42 mouse cellular contexts compared by ENCODE assay signal in the genomic region with DNA sequence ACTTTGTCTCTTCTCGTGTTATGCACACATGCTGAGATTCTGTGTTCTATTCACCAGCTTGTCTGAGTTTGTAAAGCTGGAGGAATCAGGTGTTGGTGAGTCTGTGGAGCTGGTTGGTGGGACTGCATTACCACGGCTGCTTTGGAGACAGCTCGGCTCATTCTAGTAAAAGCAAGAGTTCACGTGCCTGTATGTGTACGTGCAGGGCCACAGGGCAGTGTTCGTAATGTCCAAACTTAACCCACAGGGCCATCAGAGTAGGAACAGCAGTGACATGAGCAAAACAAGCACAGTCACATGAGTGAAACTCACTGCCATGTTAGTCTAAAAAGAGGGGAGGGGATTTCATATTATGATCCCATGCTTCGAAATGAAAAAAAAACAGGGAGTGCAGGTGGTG. TPM values are rescaled to one million over a fixed set of nuclear protein-coding genes. Genes with fewer than 3 reads are reported as not detected.
DNase-seq lines count a peak whose midpoint lies in the region; ATAC-seq and TF ChIP-seq lines count a peak whose summit lies in the region.
"Had no signal": no experiment of that assay in that cellular context is flagged by ENCODE, and none has a peak within 500 bp of the region (broad histone marks: within the 10 kb centered on the region; RNA-seq: fewer than 3 reads in every experiment).

No protein-coding gene starts in this region.

- no peaks in the 10 kb centered on the region for H3K9me3 ChIP-seq in ES-Bruce4 (replicated peaks; ENCODE audit: control insufficient read depth, insufficient read depth, low read length, poor library complexity, severe bottlenecking)
- H3K9me3 ChIP-seq in liver, embryonic 15.5 days (replicated peaks): no peaks in the 10 kb centered on the region
- H3K9me3 ChIP-seq: forebrain, embryonic 13.5 days; G1E; heart, embryonic 15.5 days; limb, embryonic 13.5 days; midbrain, embryonic 10.5 days; midbrain, embryonic 15.5 days; neural tube, embryonic 15.5 days had no signal

- no peak for TF ChIP-seq POLR2A in kidney, adult 2 months (IDR thresholded peaks at IDR 0.05; ENCODE audit: low read depth, low read length)
- no peak for TF ChIP-seq POLR2A in ES-Bruce4 (IDR thresholded peaks at IDR 0.05; ENCODE audit: insufficient read depth, low read length)

- peak overlapping the region; percentile 3; the same call in 1 of the 2 replicates for H3K27ac ChIP-seq in kidney, adult 2 months (ENCODE audit: insufficient read depth, low read depth, low read length)
- peak overlapping the region; percentile 84 for H3K27ac ChIP-seq in ES-Bruce4 (ENCODE audit: insufficient read depth, low read length)
- peak overlapping the region; percentile 29; the same call in 1 of the 2 replicates for H3K27ac ChIP-seq in liver, embryonic 15.5 days (replicated peaks)
- no peak overlapping the region for H3K27ac ChIP-seq in gastrocnemius, adult 2 months
- H3K27ac ChIP-seq: forebrain, embryonic 13.5 days; kidney, postnatal 0 days; limb, embryonic 13.5 days; macrophage; midbrain, embryonic 10.5 days; midbrain, embryonic 15.5 days; neural tube, embryonic 15.5 days; stomach, postnatal 0 days had no signal

- no peaks in the 10 kb centered on the region for H3K27me3 ChIP-seq in kidney, adult 2 months (replicated peaks; ENCODE audit: control insufficient read depth, insufficient read depth, low read length)
- H3K27me3 ChIP-seq in ES-Bruce4 (ENCODE audit: control insufficient read depth, insufficient read depth, low read length, poor library complexity, severe bottlenecking): no peaks in the 10 kb centered on the region
- no peaks in the 10 kb centered on the region for H3K27me3 ChIP-seq in liver, embryonic 15.5 days
- H3K27me3 ChIP-seq: forebrain, embryonic 13.5 days; heart, embryonic 15.5 days; limb, embryonic 13.5 days; midbrain, embryonic 15.5 days; neural tube, embryonic 15.5 days; Patski had no signal

- TF ChIP-seq CTCF in kidney, adult 2 months (conservative IDR thresholded peaks at IDR 0.05; ENCODE audit: insufficient read depth, insufficient read length, low read depth, low read length): no peak
- no peak for TF ChIP-seq CTCF in ES-Bruce4 (IDR thresholded peaks at IDR 0.05; ENCODE audit: low read depth, low read length)
- TF ChIP-seq CTCF in gastrocnemius, adult 2 months (IDR thresholded peaks at IDR 0.05): no peak

- H3K4me1 ChIP-seq in kidney, adult 2 months (ENCODE audit: control insufficient read depth, insufficient read depth, low read length): peaks cover 10% of the 10 kb centered on the region; the same call in 1 of the 2 replicates
- peaks cover 7% of the 10 kb centered on the region for H3K4me1 ChIP-seq in ES-Bruce4 (ENCODE audit: control insufficient read depth, insufficient read depth, low read length)
- peaks cover 45% of the 10 kb centered on the region for H3K4me1 ChIP-seq in liver, embryonic 15.5 days (replicated peaks)
- H3K4me1 ChIP-seq: forebrain, embryonic 13.5 days; midbrain, embryonic 10.5 days had no signal

- WGBS in kidney, adult 2 months: 80% methylated on average over 7 of the region's 7 CpGs
- WGBS in liver, embryonic 15.5 days (ENCODE audit: insufficient replicate concordance): 39% methylated on average over 7 of the region's 7 CpGs

- no peak for TF ChIP-seq EP300 in ES-Bruce4 (IDR thresholded peaks at IDR 0.05; ENCODE audit: insufficient read depth, low read depth, low read length)

- intact Hi-C loops in gastrocnemius, adult 2 months (cut with DNase I): no loop called here

- peak; percentile 46 for ATAC-seq in liver, embryonic 15.5 days (ENCODE audit: insufficient read depth)
- ATAC-seq: forebrain, embryonic 13.5 days; hindbrain, embryonic 16.5 days; midbrain, embryonic 15.5 days; Patski had no signal

- no peaks in the 10 kb centered on the region for H3K36me3 ChIP-seq in kidney, adult 2 months (ENCODE audit: control insufficient read depth, insufficient read depth, low read length)
- no peaks in the 10 kb centered on the region for H3K36me3 ChIP-seq in ES-Bruce4 (ENCODE audit: control insufficient read depth, insufficient read depth, low read length, poor library complexity, severe bottlenecking)
- no peaks in the 10 kb centered on the region for H3K36me3 ChIP-seq in liver, embryonic 15.5 days (replicated peaks)
- H3K36me3 ChIP-seq: midbrain, embryonic 15.5 days had no signal

- peak overlapping the region; percentile 2; the same call in 1 of the 2 replicates for H3K9ac ChIP-seq in ES-Bruce4 (ENCODE audit: low read depth, poor library complexity, severe bottlenecking)
- no peak overlapping the region for H3K9ac ChIP-seq in liver, embryonic 15.5 days
- H3K9ac ChIP-seq: forebrain, embryonic 13.5 days; heart, embryonic 15.5 days; limb, embryonic 13.5 days; midbrain, embryonic 15.5 days; neural tube, embryonic 15.5 days had no signal

- no peak for DNase-seq in kidney, adult 2 months
- no peak for DNase-seq in kidney, postnatal 4 days
- peak; percentile 21 for DNase-seq in R1 (ENCODE audit: low read depth, low spot score)
- DNase-seq in c-Kit-positive CD71-positive TER-119-positive erythroid progenitor cells, embryonic 14.5 days (ENCODE audit: low spot score): no peak
- DNase-seq in adrenal gland, postnatal 14 days: no peak
- DNase-seq in gastrocnemius, adult 2 months: no peak
- DNase-seq: adrenal gland, postnatal 25 days; cerebellum, adult 2 months; cerebellum, postnatal 14 days; gastrocnemius, postnatal 36 days; kidney, adult 18-20 months; layer of hippocampus, adult 9-11 months; lung, adult 2 months; lung, postnatal 10 days; right cerebral cortex, postnatal 25 days; spleen, adult 18-20 months; thymus, postnatal 4 days had no signal

- peak overlapping the region; percentile 45; the same call in 1 of the 2 replicates for H3K4me2 ChIP-seq in liver, embryonic 15.5 days
- H3K4me2 ChIP-seq: forebrain, embryonic 13.5 days; heart, embryonic 15.5 days; limb, embryonic 13.5 days; midbrain, embryonic 15.5 days; neural tube, embryonic 15.5 days had no signal

- H3K4me3 ChIP-seq in kidney, adult 2 months (ENCODE audit: insufficient read depth, low read depth, low read length): no peak overlapping the region
- H3K4me3 ChIP-seq in ES-Bruce4 (ENCODE audit: low read depth, low read length): peak overlapping the region; percentile 0; the same call in 1 of the 2 replicates
- H3K4me3 ChIP-seq in liver, embryonic 15.5 days (replicated peaks): no peak overlapping the region
- no peak overlapping the region for H3K4me3 ChIP-seq in gastrocnemius, adult 2 months
- H3K4me3 ChIP-seq: forebrain, embryonic 13.5 days; heart, embryonic 15.5 days; limb, embryonic 13.5 days; midbrain, embryonic 10.5 days; midbrain, embryonic 15.5 days; neural tube, embryonic 15.5 days had no signal

RNA-seq across cellular contexts. Expression of gene Trim26, which starts 6.8 kb away (rescaled TPM):
- polyA plus RNA-seq in kidney, adult 2 months (2012; rRNA removed): 27.2 and 30.4 TPM in 2 replicates
- 46.2 and 53.2 TPM in 2 replicates for polyA plus RNA-seq in ES-Bruce4 (2011; ENCODE audit: insufficient read depth, insufficient read length, low read depth, missing spikeins)
- polyA plus RNA-seq in liver, embryonic 15.5 days (2015; fragmentation: Nextera tagmentation; extraction: Ambion mirVana): 14.9 and 17.7 TPM in 2 replicates
- total RNA-seq in adrenal gland, postnatal 14 days (2021): 45.3 and 55.8 TPM in 2 replicates
- total RNA-seq in gastrocnemius, adult 2 months (2021): 10 to 100 TPM; 18.9 to 23.5 TPM

RNA-seq across cellular contexts. Expression of gene Trim15, which starts 23.3 kb away (rescaled TPM):
- polyA plus RNA-seq in kidney, adult 2 months (2012; rRNA removed): 0.22 and 0.38 TPM in 2 replicates
- not detected in 2 replicates for polyA plus RNA-seq in ES-Bruce4 (2011; ENCODE audit: insufficient read depth, insufficient read length, low read depth, missing spikeins)
- 0.33 and 0.59 TPM in 2 replicates for polyA plus RNA-seq in liver, embryonic 15.5 days (2015; fragmentation: Nextera tagmentation; extraction: Ambion mirVana)
- total RNA-seq in adrenal gland, postnatal 14 days (2021): not detected in 2 replicates
- not detected for total RNA-seq in gastrocnemius, adult 2 months (2021)
- total RNA-seq: adrenal gland, postnatal 25 days; gastrocnemius, postnatal 36 days; heart, adult 8-10 months; heart, postnatal 25 days; left cerebral cortex, adult 18-20 months; left cerebral cortex, postnatal 36 days had no signal
- polyA plus RNA-seq: cortical plate, adult 2 months; G1E; macrophage had no signal

RNA-seq across cellular contexts. Expression of gene Trim10, which starts 25.7 kb away (rescaled TPM):
- polyA plus RNA-seq in kidney, adult 2 months (2012; rRNA removed): 0.11 TPM in 1 of 2 replicates, not detected in the other
- polyA plus RNA-seq in ES-Bruce4 (2011; ENCODE audit: insufficient read depth, insufficient read length, low read depth, missing spikeins): not detected in 2 replicates
- polyA plus RNA-seq in liver, embryonic 15.5 days (2015; fragmentation: Nextera tagmentation; extraction: Ambion mirVana): 300 and 303 TPM in 2 replicates
- 1.3 and 6.7 TPM in 2 replicates for total RNA-seq in adrenal gland, postnatal 14 days (2021)
- not detected for total RNA-seq in gastrocnemius, adult 2 months (2021)
- total RNA-seq: gastrocnemius, postnatal 36 days; left cerebral cortex, adult 18-20 months; left cerebral cortex, postnatal 36 days had no signal
- polyA plus RNA-seq: cortical plate, adult 2 months; macrophage had no signal

RNA-seq across cellular contexts. Expression of gene H2-M10.6, which starts 31.7 kb away (rescaled TPM):
- polyA plus RNA-seq in kidney, adult 2 months (2012; rRNA removed): not detected in 2 replicates
- polyA plus RNA-seq in ES-Bruce4 (2011; ENCODE audit: insufficient read depth, insufficient read length, low read depth, missing spikeins): not detected in 2 replicates
- polyA plus RNA-seq in liver, embryonic 15.5 days (2015; fragmentation: Nextera tagmentation; extraction: Ambion mirVana): not detected in 2 replicates
- total RNA-seq in adrenal gland, postnatal 14 days (2021): not detected in 2 replicates
- not detected for total RNA-seq in gastrocnemius, adult 2 months (2021)
- total RNA-seq: adrenal gland, postnatal 25 days; G1E; gastrocnemius, postnatal 36 days; heart, adult 8-10 months; heart, postnatal 25 days; left cerebral cortex, adult 18-20 months; left cerebral cortex, postnatal 36 days had no signal
- polyA plus RNA-seq: CD4-positive, CD25-positive, alpha-beta regulatory T cell, adult 4 months; cerebellum, adult 2 months; cortical plate, adult 2 months; embryonic facial prominence, embryonic 14.5 days; forebrain, embryonic 13.5 days; G1E; heart, embryonic 15.5 days; hindbrain, embryonic 11.5 days; hindbrain, embryonic 16.5 days; intestine, embryonic 14.5 days; kidney, postnatal 0 days; large intestine, adult 2 months; limb, embryonic 13.5 days; lung, adult 2 months; macrophage; midbrain, embryonic 10.5 days; midbrain, embryonic 15.5 days; neural tube, embryonic 15.5 days; Patski; stomach, postnatal 0 days; thymus, postnatal 0 days had no signal

RNA-seq across cellular contexts. Expression of gene Trim40, which starts 46.2 kb away (rescaled TPM):
- 0.13 TPM in 1 of 2 replicates, not detected in the other for polyA plus RNA-seq in kidney, adult 2 months (2012; rRNA removed)
- polyA plus RNA-seq in ES-Bruce4 (2011; ENCODE audit: insufficient read depth, insufficient read length, low read depth, missing spikeins): 0.41 TPM in 1 of 2 replicates, not detected in the other
- polyA plus RNA-seq in liver, embryonic 15.5 days (2015; fragmentation: Nextera tagmentation; extraction: Ambion mirVana): not detected in 2 replicates
- not detected in 2 replicates for total RNA-seq in adrenal gland, postnatal 14 days (2021)
- total RNA-seq in gastrocnemius, adult 2 months (2021): not detected
- total RNA-seq: G1E; gastrocnemius, postnatal 36 days; heart, postnatal 25 days; left cerebral cortex, postnatal 36 days had no signal
- polyA plus RNA-seq: CD4-positive, CD25-positive, alpha-beta regulatory T cell, adult 4 months; embryonic facial prominence, embryonic 14.5 days; forebrain, embryonic 13.5 days; G1E; heart, embryonic 15.5 days; hindbrain, embryonic 11.5 days; kidney, postnatal 0 days; limb, embryonic 13.5 days; macrophage; midbrain, embryonic 10.5 days; midbrain, embryonic 15.5 days; neural tube, embryonic 15.5 days; Patski had no signal

Comparison
In these comparisons a context has a peak if more than half of its experiments do, and no peak if none do; other contexts are left out.
1. RNA of gene Trim10, which starts 25.7 kb away (polyA plus RNA-seq): 300 to 303 TPM in liver, embryonic 15.5 days; 0.11 TPM in kidney, adult 2 months and not detected in ES-Bruce4; every median in the first group is over 100 times any median in the second.